Mouse (Mus musculus) adrenal gland, postnatal 14 days (tissue): ENCODE measurements around the gene Gm13290. TPM values are rescaled to one million over a fixed set of nuclear protein-coding genes. Genes with fewer than 3 reads are reported as not detected.
"Not testable (repeated sequence)": the region's sequence is repeated elsewhere in the genome, so short reads cannot be mapped to it uniquely, and the experiment has no call there.

Source experiments
- DNase-seq: peaks from one replicate; pipeline ENCODE4 v3.0.0; 2021; ENCODE audit warnings: mixed read lengths
- total RNA-seq: library from RNA; stranded (reverse); gene quantifications from 2 replicates; pipeline ENCODE4 v1.2.3, GENCODE M21; 2021

Gene Gm13290
- total RNA-seq, 1 experiment from 2014 or later = not detected

DNA sequence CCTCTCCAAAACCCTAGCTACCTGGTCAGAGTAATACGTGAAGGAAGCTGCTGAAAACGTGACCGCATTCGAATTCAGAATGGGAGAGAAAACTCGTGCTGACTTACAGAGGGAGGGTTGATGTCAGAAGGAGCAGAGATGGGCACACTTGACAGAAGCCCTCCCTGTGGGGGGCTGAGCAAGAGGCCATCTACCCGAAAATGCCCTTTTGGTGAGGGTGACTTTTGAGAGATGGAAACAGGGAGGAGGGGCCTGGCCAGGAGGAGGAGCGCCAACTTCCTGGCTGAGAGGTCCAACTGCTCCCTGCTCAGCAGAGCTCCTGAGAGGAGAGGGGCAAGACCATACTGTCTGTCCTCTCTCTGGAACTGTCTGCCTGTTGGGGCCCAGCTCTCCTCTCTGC, 8.2 kb downstream of the Gm13290 start, which contains the start of gene Ifnz:
Gene Ifnz (plus strand): TSS at position 301 of the 400 bp plus-strand sequence.
- DNase-seq = not testable (repeated sequence)

DNA sequence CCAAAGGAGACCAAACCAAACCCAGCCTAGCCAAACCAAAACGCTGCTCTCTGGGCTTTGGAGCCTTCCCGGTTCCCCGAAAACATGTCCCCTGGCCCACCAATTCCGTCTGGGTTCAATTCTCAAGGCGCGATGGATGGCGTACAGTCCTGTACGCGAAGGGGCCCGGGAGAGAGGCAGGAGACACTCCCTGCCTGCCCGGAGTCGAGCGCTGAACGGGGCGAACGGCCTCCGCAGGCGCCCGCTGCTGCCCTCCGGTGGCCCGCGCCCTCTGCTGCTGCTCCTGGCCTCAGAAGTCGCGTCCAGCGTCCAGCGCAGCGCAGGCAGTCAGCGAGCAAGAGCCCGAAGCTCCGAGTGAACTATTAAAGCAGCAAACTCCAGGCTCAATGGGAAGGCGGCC, 8.7 kb downstream of the Gm13290 start:
- peak; percentile 32 for DNase-seq

DNA sequence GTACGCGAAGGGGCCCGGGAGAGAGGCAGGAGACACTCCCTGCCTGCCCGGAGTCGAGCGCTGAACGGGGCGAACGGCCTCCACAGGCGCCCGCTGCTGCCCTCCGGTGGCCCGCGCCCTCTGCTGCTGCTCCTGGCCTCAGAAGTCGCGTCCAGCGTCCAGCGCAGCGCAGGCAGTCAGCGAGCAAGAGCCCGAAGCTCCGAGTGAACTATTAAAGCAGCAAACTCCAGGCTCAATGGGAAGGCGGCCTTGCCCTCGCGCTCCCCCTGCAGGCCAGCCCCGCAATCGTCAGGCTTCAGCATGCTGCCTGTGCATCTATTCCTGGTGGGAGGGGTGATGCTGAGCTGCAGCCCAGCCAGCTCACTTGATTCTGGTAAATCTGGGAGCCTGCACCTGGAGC, 11.8 kb downstream of the Gm13290 start, which contains the start of gene Gm13276:
Gene Gm13276 (plus strand): TSS at position 301 of the 400 bp plus-strand sequence.
- not testable (repeated sequence) for DNase-seq

DNA sequence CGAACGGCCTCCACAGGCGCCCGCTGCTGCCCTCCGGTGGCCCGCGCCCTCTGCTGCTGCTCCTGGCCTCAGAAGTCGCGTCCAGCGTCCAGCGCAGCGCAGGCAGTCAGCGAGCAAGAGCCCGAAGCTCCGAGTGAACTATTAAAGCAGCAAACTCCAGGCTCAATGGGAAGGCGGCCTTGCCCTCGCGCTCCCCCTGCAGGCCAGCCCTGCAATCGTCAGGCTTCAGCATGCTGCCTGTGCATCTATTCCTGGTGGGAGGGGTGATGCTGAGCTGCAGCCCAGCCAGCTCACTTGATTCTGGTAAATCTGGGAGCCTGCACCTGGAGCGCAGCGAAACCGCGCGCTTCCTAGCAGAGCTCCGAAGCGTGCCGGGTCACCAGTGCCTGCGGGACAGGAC, 14.8 kb downstream of the Gm13290 start, which contains the start of gene Gm13277:
Gene Gm13277 (plus strand): TSS at position 231 of the 400 bp plus-strand sequence.
- DNase-seq = peak; percentile 78

DNA sequence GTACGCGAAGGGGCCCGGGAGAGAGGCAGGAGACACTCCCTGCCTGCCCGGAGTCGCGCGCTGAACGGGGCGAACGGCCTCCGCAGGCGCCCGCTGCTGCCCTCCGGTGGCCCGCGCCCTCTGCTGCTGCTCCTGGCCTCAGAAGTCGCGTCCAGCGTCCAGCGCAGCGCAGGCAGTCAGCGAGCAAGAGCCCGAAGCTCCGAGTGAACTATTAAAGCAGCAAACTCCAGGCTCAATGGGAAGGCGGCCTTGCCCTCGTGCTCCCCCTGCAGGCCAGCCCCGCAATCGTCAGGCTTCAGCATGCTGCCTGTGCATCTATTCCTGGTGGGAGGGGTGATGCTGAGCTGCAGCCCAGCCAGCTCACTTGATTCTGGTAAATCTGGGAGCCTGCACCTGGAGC, 17.6 kb downstream of the Gm13290 start, which contains the start of gene Gm13278:
Gene Gm13278 (plus strand): TSS at position 301 of the 400 bp plus-strand sequence.
- not testable (repeated sequence) for DNase-seq

DNA sequence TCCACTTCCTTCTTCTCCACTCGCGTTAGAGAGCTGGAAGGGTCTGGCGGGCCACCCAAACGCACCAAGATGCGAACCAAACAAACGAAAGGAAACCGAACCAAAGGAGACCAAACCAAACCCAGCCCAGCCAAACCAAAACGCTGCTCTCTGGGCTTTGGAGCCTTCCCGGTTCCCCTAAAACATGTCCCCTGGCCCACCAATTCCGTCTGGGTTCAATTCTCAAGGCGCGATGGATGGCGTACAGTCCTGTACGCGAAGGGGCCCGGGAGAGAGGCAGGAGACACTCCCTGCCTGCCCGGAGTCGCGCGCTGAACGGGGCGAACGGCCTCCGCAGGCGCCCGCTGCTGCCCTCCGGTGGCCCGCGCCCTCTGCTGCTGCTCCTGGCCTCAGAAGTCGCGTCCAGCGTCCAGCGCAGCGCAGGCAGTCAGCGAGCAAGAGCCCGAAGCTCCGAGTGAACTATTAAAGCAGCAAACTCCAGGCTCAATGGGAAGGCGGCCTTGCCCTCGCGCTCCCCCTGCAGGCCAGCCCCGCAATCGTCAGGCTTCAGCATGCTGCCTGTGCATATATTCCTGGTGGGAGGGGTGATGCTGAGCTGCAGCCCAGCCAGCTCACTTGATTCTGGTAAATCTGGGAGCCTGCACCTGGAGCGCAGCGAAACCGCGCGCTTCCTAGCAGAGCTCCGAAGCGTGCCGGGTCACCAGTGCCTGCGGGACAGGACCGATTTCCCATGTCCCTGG, 20.5 kb downstream of the Gm13290 start, which contains the start of gene Gm13275:
Gene Gm13275 (plus strand): TSS at position 552 of the 740 bp plus-strand sequence.
- peak; percentile 52 for DNase-seq

DNA sequence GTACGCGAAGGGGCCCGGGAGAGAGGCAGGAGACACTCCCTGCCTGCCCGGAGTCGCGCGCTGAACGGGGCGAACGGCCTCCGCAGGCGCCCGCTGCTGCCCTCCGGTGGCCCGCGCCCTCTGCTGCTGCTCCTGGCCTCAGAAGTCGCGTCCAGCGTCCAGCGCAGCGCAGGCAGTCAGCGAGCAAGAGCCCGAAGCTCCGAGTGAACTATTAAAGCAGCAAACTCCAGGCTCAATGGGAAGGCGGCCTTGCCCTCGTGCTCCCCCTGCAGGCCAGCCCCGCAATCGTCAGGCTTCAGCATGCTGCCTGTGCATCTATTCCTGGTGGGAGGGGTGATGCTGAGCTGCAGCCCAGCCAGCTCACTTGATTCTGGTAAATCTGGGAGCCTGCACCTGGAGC, 23.5 kb downstream of the Gm13290 start, which contains the start of gene Gm13279:
Gene Gm13279 (plus strand): TSS at position 301 of the 400 bp plus-strand sequence.
- DNase-seq = not testable (repeated sequence)

DNA sequence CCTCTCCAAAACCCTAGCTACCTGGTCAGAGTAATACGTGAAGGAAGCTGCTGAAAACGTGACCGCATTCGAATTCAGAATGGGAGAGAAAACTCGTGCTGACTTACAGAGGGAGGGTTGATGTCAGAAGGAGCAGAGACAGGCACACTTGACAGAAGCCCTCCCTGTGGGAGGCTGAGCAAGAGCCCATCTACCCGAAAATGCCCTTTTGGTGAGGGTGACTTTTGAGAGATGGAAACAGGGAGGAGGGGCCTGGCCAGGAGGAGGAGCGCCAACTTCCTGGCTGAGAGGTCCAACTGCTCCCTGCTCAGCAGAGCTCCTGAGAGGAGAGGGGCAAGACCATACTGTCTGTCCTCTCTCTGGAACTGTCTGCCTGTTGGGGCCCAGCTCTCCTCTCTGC, 25.7 kb downstream of the Gm13290 start, which contains the start of gene Gm13285:
Gene Gm13285 (plus strand): TSS at position 301 of the 400 bp plus-strand sequence.
- not testable (repeated sequence) for DNase-seq

DNA sequence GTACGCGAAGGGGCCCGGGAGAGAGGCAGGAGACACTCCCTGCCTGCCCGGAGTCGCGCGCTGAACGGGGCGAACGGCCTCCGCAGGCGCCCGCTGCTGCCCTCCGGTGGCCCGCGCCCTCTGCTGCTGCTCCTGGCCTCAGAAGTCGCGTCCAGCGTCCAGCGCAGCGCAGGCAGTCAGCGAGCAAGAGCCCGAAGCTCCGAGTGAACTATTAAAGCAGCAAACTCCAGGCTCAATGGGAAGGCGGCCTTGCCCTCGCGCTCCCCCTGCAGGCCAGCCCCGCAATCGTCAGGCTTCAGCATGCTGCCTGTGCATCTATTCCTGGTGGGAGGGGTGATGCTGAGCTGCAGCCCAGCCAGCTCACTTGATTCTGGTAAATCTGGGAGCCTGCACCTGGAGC, 29.3 kb downstream of the Gm13290 start, which contains the start of gene Gm13287:
Gene Gm13287 (plus strand): TSS at position 301 of the 400 bp plus-strand sequence.
- not testable (repeated sequence) for DNase-seq

DNA sequence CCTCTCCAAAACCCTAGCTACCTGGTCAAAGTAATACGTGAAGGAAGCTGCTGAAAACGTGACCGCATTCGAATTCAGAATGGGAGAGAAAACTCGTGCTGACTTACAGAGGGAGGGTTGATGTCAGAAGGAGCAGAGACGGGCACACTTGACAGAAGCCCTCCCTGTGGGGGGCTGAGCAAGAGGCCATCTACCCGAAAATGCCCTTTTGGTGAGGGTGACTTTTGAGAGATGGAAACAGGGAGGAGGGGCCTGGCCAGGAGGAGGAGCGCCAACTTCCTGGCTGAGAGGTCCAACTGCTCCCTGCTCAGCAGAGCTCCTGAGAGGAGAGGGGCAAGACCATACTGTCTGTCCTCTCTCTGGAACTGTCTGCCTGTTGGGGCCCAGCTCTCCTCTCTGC, 31.6 kb downstream of the Gm13290 start, which contains the start of gene Gm13288:
Gene Gm13288 (plus strand): TSS at position 301 of the 400 bp plus-strand sequence.
- DNase-seq = not testable (repeated sequence)

DNA sequence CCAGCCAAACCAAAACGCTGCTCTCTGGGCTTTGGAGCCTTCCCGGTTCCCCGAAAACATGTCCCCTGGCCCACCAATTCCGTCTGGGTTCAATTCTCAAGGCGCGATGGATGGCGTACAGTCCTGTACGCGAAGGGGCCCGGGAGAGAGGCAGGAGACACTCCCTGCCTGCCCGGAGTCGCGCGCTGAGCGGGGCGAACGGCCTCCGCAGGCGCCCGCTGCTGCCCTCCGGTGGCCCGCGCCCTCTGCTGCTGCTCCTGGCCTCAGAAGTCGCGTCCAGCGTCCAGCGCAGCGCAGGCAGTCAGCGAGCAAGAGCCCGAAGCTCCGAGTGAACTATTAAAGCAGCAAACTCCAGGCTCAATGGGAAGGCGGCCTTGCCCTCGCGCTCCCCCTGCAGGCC, 32.1 kb downstream of the Gm13290 start:
- peak; percentile 45 for DNase-seq

DNA sequence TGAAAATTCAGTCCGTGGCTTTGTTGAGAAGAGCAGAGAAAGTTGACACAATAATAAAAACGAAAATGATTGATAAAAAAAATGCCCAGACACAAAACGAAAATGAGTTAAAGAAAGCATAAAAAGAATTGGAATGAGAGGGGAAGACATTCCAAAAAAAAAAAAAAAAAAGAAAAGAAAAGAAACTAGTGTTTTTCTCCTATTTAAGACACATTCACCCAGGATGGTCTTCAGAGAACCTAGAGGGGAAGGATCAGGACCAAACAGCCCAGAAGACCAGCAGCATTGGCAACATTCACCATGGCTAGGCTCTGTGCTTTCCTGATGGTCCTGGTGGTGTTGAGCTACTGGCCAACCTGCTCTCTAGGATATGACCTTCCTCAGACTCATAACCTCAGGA, 42.3 kb downstream of the Gm13290 start, which contains the start of gene Ifna7:
Gene Ifna7 (plus strand): TSS at position 301 of the 400 bp plus-strand sequence.
- DNase-seq = no peak

DNA sequence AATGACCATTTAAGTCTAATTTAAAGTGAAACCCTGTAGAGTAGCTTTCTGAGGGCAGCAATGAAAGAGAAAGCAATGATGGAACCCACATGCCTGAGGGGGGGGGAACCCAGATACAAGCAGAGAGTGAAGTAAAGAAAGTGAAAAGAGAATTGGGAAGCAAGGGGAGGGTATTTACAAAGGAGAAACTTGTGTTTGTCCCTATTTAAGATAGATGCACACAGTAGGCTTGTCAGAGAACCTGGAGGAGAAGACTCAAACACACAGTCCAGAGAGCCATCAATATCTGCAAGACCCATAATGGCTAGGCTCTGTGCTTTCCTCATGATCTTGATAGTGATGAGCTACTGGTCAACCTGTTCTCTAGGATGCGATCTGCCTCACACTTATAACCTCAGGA, 46.0 kb downstream of the Gm13290 start, which contains the start of gene Ifna11:
Gene Ifna11 (plus strand): TSS at position 301 of the 400 bp plus-strand sequence.
- DNase-seq = no peak

DNA sequence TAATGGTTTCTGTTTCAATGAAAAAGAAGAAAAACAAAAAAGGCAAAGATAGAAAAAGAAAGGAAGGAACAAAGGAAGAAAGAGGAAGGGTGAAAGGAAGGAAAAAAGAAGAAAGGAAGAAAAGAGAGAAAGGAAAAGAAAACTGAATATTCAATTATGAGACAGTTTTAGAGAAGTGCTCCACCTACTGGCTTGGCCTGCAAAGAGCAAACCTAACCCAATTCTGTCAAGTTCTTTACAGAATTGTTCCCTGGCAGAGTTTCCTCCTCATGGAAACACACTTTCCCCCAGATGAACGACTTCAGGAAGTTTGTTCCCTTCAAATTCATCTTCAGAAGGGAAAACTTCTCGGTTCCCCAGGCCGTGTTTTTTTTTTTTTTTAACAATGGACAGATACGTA, 49.4 kb downstream of the Gm13290 start:
- DNase-seq = peak; percentile 14

Other genes starting within 250 kb of the Gm13290 start
- gene Ifna15, start 215.6 kb upstream of the Gm13290 start, total RNA-seq = not detected in 2 replicates
- gene Ifna14, start 202.0 kb upstream of the Gm13290 start, total RNA-seq = not detected in 2 replicates
- not detected in 2 replicates for gene Ifna9, start 181.4 kb upstream of the Gm13290 start, total RNA-seq
- gene Ifna12, start 170.5 kb upstream of the Gm13290 start, total RNA-seq = not detected in 2 replicates
- gene C87499, start 139.4 kb upstream of the Gm13290 start, total RNA-seq = not detected in 2 replicates
- gene Ifna13, start 129.4 kb upstream of the Gm13290 start, total RNA-seq = not detected in 2 replicates
- gene Ifna16, start 96.9 kb upstream of the Gm13290 start, total RNA-seq = not detected in 2 replicates
- not detected in 2 replicates for gene Ifna2, start 89.9 kb upstream of the Gm13290 start, total RNA-seq
- not detected in 2 replicates for gene Ifnab, start 82.5 kb upstream of the Gm13290 start, total RNA-seq
- 0.49 and 0.89 TPM in 2 replicates for gene Gm26566, start 52.0 kb upstream of the Gm13290 start, total RNA-seq
- gene Klhl9, start 51.4 kb upstream of the Gm13290 start, total RNA-seq = 72.3 and 74.9 TPM in 2 replicates
- gene Gm13271, start 19.0 kb upstream of the Gm13290 start, total RNA-seq = not detected in 2 replicates
- gene Gm13283, start 13.7 kb upstream of the Gm13290 start, total RNA-seq = not detected in 2 replicates
- not detected in 2 replicates for gene Gm13289, start 3.1 kb downstream of the Gm13290 start, total RNA-seq
- not detected in 2 replicates for gene Gm13272, start 6.0 kb downstream of the Gm13290 start, total RNA-seq
- not detected in 2 replicates for gene Ifnz, start 8.3 kb downstream of the Gm13290 start, total RNA-seq
- gene Gm13276, start 11.9 kb downstream of the Gm13290 start, total RNA-seq = not detected in 2 replicates
- not detected in 2 replicates for gene Gm13277, start 14.8 kb downstream of the Gm13290 start, total RNA-seq
- gene Gm13278, start 17.7 kb downstream of the Gm13290 start, total RNA-seq = not detected in 2 replicates
- not detected in 2 replicates for gene Gm13275, start 20.7 kb downstream of the Gm13290 start, total RNA-seq
- not detected in 2 replicates for gene Gm13279, start 23.6 kb downstream of the Gm13290 start, total RNA-seq
- gene Gm13285, start 25.8 kb downstream of the Gm13290 start, total RNA-seq = 0.22 TPM in 1 of 2 replicates, not detected in the other
- not detected in 2 replicates for gene Gm13287, start 29.4 kb downstream of the Gm13290 start, total RNA-seq
- gene Gm13288, start 31.7 kb downstream of the Gm13290 start, total RNA-seq = not detected in 2 replicates
- gene Ifna7, start 42.4 kb downstream of the Gm13290 start, total RNA-seq = not detected in 2 replicates
- not detected in 2 replicates for gene Ifna11, start 46.1 kb downstream of the Gm13290 start, total RNA-seq
- not detected in 2 replicates for gene Ifna6, start 53.6 kb downstream of the Gm13290 start, total RNA-seq
- not detected in 2 replicates for gene Ifna5, start 61.7 kb downstream of the Gm13290 start, total RNA-seq
- not detected in 2 replicates for gene Ifna4, start 68.0 kb downstream of the Gm13290 start, total RNA-seq
- gene Ifna1, start 76.3 kb downstream of the Gm13290 start, total RNA-seq = not detected in 2 replicates
- gene Ifne, start 106.4 kb downstream of the Gm13290 start, total RNA-seq = not detected in 2 replicates